Mouse (Mus musculus) lung, postnatal 4 days (tissue): ENCODE measurements around the gene Poc1b.

ENCODE experiments used
- DNase-seq, 2 experiments: peaks; one replicate each; pipeline ENCODE4 v3.0.0; 2021

The Poc1b gene

GRCm38 (mm10) chr10:99163002-99163401 lies 56.2 kb downstream of the Poc1b start:
- no peak for DNase-seq

GRCm38 (mm10) chr10:99164871-99165477 lies 58.1 kb downstream of the Poc1b start:
- DNase-seq: peak in 1 of 2 experiments; percentile 54

GRCm38 (mm10) chr10:99165751-99166282 lies 59.0 kb downstream of the Poc1b start:
- DNase-seq: peak; percentile 29 to 34

- peak in 1 of 2 experiments; percentile 40 for DNase-seq
Observed at GRCm38 (mm10) chr10:99166392-99166791, 59.6 kb downstream of the Poc1b start.

- peak; percentile 40 to 56 for DNase-seq
Observed at GRCm38 (mm10) chr10:99168404-99168803, 61.6 kb downstream of the Poc1b start.

GRCm38 (mm10) chr10:99168840-99169764 lies 62.3 kb downstream of the Poc1b start:
- peak; percentile 56 to 62 for DNase-seq

GRCm38 (mm10) chr10:99169765-99170129 lies 62.9 kb downstream of the Poc1b start:
- peak in 1 of 2 experiments; percentile 55 for DNase-seq

- peak; percentile 81 to 89 for DNase-seq
Observed at GRCm38 (mm10) chr10:99171961-99172497, 65.2 kb downstream of the Poc1b start.

GRCm38 (mm10) chr10:99172906-99173507 lies 66.2 kb downstream of the Poc1b start:
- DNase-seq: no peak

GRCm38 (mm10) chr10:99176911-99177310 lies 70.1 kb downstream of the Poc1b start:
- DNase-seq: no peak

- no peak for DNase-seq
Observed at GRCm38 (mm10) chr10:99178118-99178517, 71.3 kb downstream of the Poc1b start.

GRCm38 (mm10) chr10:99179122-99179521 lies 72.3 kb downstream of the Poc1b start:
- no peak for DNase-seq

- DNase-seq: no peak
Observed at GRCm38 (mm10) chr10:99179566-99179965, 72.7 kb downstream of the Poc1b start.

GRCm38 (mm10) chr10:99181497-99181896 lies 74.7 kb downstream of the Poc1b start:
- DNase-seq: no peak

GRCm38 (mm10) chr10:99182107-99182506 lies 75.3 kb downstream of the Poc1b start:
- no peak for DNase-seq

GRCm38 (mm10) chr10:99188175-99188574 lies 81.3 kb downstream of the Poc1b start:
- DNase-seq: no peak

- DNase-seq: no peak
Observed at GRCm38 (mm10) chr10:99188656-99189603, 82.1 kb downstream of the Poc1b start.

GRCm38 (mm10) chr10:99190798-99191197 lies 84.0 kb downstream of the Poc1b start:
- peak; percentile 37 to 75 for DNase-seq

- no peak for DNase-seq
Observed at GRCm38 (mm10) chr10:99194451-99195055, 87.7 kb downstream of the Poc1b start.

- DNase-seq: no peak
Observed at GRCm38 (mm10) chr10:99196556-99196955, 89.7 kb downstream of the Poc1b start.

GRCm38 (mm10) chr10:99197125-99197524 lies 90.3 kb downstream of the Poc1b start:
- no peak for DNase-seq
